Mouse (Mus musculus) MEL (cell line): ENCODE measurements at regions not wholly inside any gene's neighbourhood (a gene's known extent, or its start where the extent isn't known, plus 50 kb on each side); places are given as distances from the start of the nearest gene placed in this dataset.

Experiments used
- DNase-seq: peaks from one replicate; pipeline ENCODE4 v3.0.0; 2011; ENCODE audit warnings: low read depth, low spot score
- H3K27ac ChIP-seq: 2 replicates; pipeline ENCODE4 v1.5.1; 2012; ENCODE audit warnings: low read depth, mild to moderate bottlenecking, control low read depth, low read length, moderate library complexity; ENCODE audit not compliant: control insufficient read depth
- H3K27me3 ChIP-seq, 2 experiments: fragments of 150-350 bp in 1 of 2; sonication (generic) in 1 of 2; 2 replicates each; pipeline ENCODE4 v1.6.1; 2012; ENCODE audit warnings: low read length in 2 of 2, mild to moderate bottlenecking in 2 of 2, improper control_type of control experiment in 1 of 2, moderate library complexity in 1 of 2; ENCODE audit not compliant: insufficient read depth in 2 of 2, control insufficient read depth in 1 of 2
- H3K36me3 ChIP-seq, 2 experiments: 2 replicates each; pipeline ENCODE4 v1.6.1; 2012 to 2014; ENCODE audit warnings: low read length in 2 of 2, improper control_type of control experiment in 1 of 2, inconsistent platforms in 1 of 2, mild to moderate bottlenecking in 1 of 2; ENCODE audit not compliant: insufficient read depth in 2 of 2, control insufficient read depth in 1 of 2
- H3K4me1 ChIP-seq, 2 experiments: fragments of 150-350 bp in 1 of 2; sonication (generic) in 1 of 2; 2 replicates each; pipeline ENCODE4 v1.6.1; 2012; ENCODE audit warnings: low read length in 2 of 2, improper control_type of control experiment in 1 of 2, mild to moderate bottlenecking in 1 of 2; ENCODE audit not compliant: insufficient read depth in 2 of 2, control insufficient read depth in 1 of 2
- H3K4me3 ChIP-seq, 2 experiments: fragments of 150-350 bp in 1 of 2; sonication (generic) in 1 of 2; 2 replicates each; pipeline ENCODE4 v1.5.1; 2012; ENCODE audit warnings: low read depth in 2 of 2, low read length in 2 of 2, mild to moderate bottlenecking in 2 of 2, moderate library complexity in 2 of 2, control low read depth in 1 of 2, improper control_type of control experiment in 1 of 2; ENCODE audit not compliant: control insufficient read depth in 1 of 2, insufficient read depth in 1 of 2
- H3K79me2 ChIP-seq: 2 replicates; pipeline ENCODE4 v1.6.1; 2012; ENCODE audit warnings: mild to moderate bottlenecking, low read length, moderate library complexity; ENCODE audit not compliant: control insufficient read depth, poor library complexity, insufficient read depth
- H3K9ac ChIP-seq: 2 replicates; pipeline ENCODE4 v1.6.1; 2012; ENCODE audit warnings: low read depth, mild to moderate bottlenecking, control low read depth, low read length, moderate library complexity; ENCODE audit not compliant: control insufficient read depth, poor library complexity, severe bottlenecking
- H3K9me3 ChIP-seq: fragments of 150-350 bp; sonication (generic); replicated peaks from 2 replicates; pipeline ENCODE4 v1.6.1; 2012; ENCODE audit warnings: mild to moderate bottlenecking, low read length, improper control_type of control experiment, moderate library complexity; ENCODE audit not compliant: insufficient read depth
- CHD1 ChIP-seq: IDR thresholded peaks from 2 replicates; pipeline ENCODE4 v1.6.1; 2012; ENCODE audit warnings: low read depth, mild to moderate bottlenecking, inconsistent platforms, low read length, improper control_type of control experiment
- ETS1 ChIP-seq: IDR thresholded peaks from 2 replicates; pipeline ENCODE4 v1.6.1; 2012; ENCODE audit warnings: low read depth, mild to moderate bottlenecking, inconsistent platforms, low read length, improper control_type of control experiment, moderate library complexity
- GATA1 ChIP-seq: IDR thresholded peaks from 2 replicates; pipeline ENCODE4 v1.6.1; 2011; ENCODE audit warnings: low read depth, low read length, improper control_type of control experiment
- JUND ChIP-seq: IDR thresholded peaks from 2 replicates; pipeline ENCODE4 v1.6.1; 2011; ENCODE audit warnings: low read depth, mild to moderate bottlenecking, improper control_type of control experiment, low read length
- MAZ ChIP-seq: IDR thresholded peaks from 2 replicates; pipeline ENCODE4 v1.6.1; 2012; ENCODE audit warnings: low read depth, mild to moderate bottlenecking, inconsistent platforms, low read length, improper control_type of control experiment
- MEF2A ChIP-seq: IDR thresholded peaks from 2 replicates; pipeline ENCODE4 v1.6.1; 2014; ENCODE audit warnings: low read depth, mild to moderate bottlenecking, inconsistent platforms, low read length, improper control_type of control experiment; ENCODE audit not compliant: poor library complexity, insufficient replicate concordance, severe bottlenecking; ENCODE audit errors: extremely low read depth
- MYB ChIP-seq: IDR thresholded peaks from 2 replicates; pipeline ENCODE4 v1.6.1; 2011; ENCODE audit warnings: mild to moderate bottlenecking, low read depth, low read length, improper control_type of control experiment
- POLR2AphosphoS2 ChIP-seq: IDR thresholded peaks from 2 replicates; pipeline ENCODE4 v1.6.1; 2011; ENCODE audit warnings: low read length, improper control_type of control experiment
- POLR2AphosphoS5 ChIP-seq: IDR thresholded peaks from 2 replicates; pipeline ENCODE4 v1.6.1; 2012; ENCODE audit warnings: low read depth, borderline replicate concordance, mild to moderate bottlenecking, inconsistent platforms, low read length, moderate library complexity, mixed read lengths
- SMC3 ChIP-seq: IDR thresholded peaks from 2 replicates; pipeline ENCODE4 v1.6.1; 2011; ENCODE audit warnings: low read depth, low read length, improper control_type of control experiment
- TAL1 ChIP-seq: IDR thresholded peaks from 2 replicates; pipeline ENCODE4 v1.6.1; 2012; ENCODE audit warnings: mild to moderate bottlenecking, inconsistent platforms, low read length, moderate library complexity, mixed read lengths
- TBP ChIP-seq: IDR thresholded peaks from 2 replicates; pipeline ENCODE4 v1.8.0; 2011; ENCODE audit warnings: low read depth, low read length, improper control_type of control experiment
- ZMIZ1 ChIP-seq: IDR thresholded peaks from 2 replicates; pipeline ENCODE4 v1.6.1; 2012; ENCODE audit warnings: low read depth, mild to moderate bottlenecking, inconsistent platforms, low read length, improper control_type of control experiment, moderate library complexity

DNA sequence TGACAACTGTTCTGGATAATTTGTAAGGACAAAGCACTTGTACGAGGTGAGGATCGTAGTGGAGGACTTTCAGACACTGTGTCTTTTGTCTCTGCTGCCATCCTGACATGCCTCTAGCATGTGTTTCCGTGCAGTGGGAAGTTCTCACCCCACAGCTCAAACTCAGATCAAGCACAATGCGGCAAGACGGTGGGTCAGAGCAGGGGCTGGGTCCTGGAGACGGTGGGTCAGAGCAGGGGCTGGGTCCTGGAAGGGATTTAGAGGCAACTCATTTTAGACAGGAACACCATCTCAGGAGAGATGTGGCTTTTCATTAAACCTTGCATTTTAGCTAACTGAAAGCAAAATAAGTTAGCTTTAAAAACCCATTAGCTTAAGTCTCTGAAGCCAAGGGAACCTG is 52.3 kb upstream of the Trpc7 start:
- H3K9me3 ChIP-seq: no peaks in the 10 kb centered on the region
- no peak overlapping the region for H3K4me3 ChIP-seq
- no peak overlapping the region for H3K9ac ChIP-seq
- TF ChIP-seq ETS1 (no peak), POLR2AphosphoS5 (no peak), CHD1 (no peak), TBP (no peak), GATA1 (no peak), SMC3 (no peak), MEF2A (no peak)
- H3K79me2 ChIP-seq: no peaks in the 10 kb centered on the region
- no peaks in the 10 kb centered on the region for H3K36me3 ChIP-seq
- no peaks in the 10 kb centered on the region for H3K4me1 ChIP-seq
- no peak overlapping the region for H3K27ac ChIP-seq
- no peak for DNase-seq
- no peaks in the 10 kb centered on the region for H3K27me3 ChIP-seq

- TF ChIP-seq SMC3: no peak
- TF ChIP-seq JUND: no peak
- no peak for TF ChIP-seq MAZ
- TF ChIP-seq MYB: no peak
- no peak for TF ChIP-seq ZMIZ1
- TF ChIP-seq POLR2AphosphoS2: no peak
- TF ChIP-seq TAL1: no peak
- H3K9me3 ChIP-seq: no peaks in the 10 kb centered on the region
- no peak for DNase-seq
- no peak overlapping the region for H3K9ac ChIP-seq
- no peaks in the 10 kb centered on the region for H3K36me3 ChIP-seq
- no peaks in the 10 kb centered on the region for H3K27me3 ChIP-seq
- no peaks in the 10 kb centered on the region for H3K79me2 ChIP-seq
- H3K4me3 ChIP-seq: no peak overlapping the region
- no peak overlapping the region for H3K27ac ChIP-seq
- no peaks in the 10 kb centered on the region for H3K4me1 ChIP-seq
These were observed 51.5 kb upstream of the Trpc7 start for GRCm38 (mm10) chr13:56947266-56947665.
